Mouse (Mus musculus) heart, postnatal 14 days (tissue): ENCODE measurements around the gene Arrdc5. TPM values are rescaled to one million over a fixed set of nuclear protein-coding genes. Genes with fewer than 3 reads are reported as not detected.
"Not testable (repeated sequence)": the region's sequence is repeated elsewhere in the genome, so short reads cannot be mapped to it uniquely, and the experiment has no call there.

Experiments
- DNase-seq, 2 experiments: peaks; one replicate each; pipeline ENCODE4 v3.0.0; 2021 to 2022
- intact Hi-C: fragments of 180-260 bp; cut with DNase I; formaldehyde crosslinking; loops from one replicate; pipeline ENCODE4 v1.15.1; 2025
- total RNA-seq, 2 experiments: library from RNA; stranded (reverse); gene quantifications; 2 replicates each; pipeline ENCODE4 v1.2.3; 2021

Gene Arrdc5
- total RNA-seq, 2 experiments from 2014 or later, result 0.36 TPM; not detected in 1

GRCm38 (mm10) chr17:56258269-56258668, 41.8 kb downstream of the Arrdc5 start:
- intact Hi-C loops, result loop anchor here (10.0 kb wide), 1 partner anchor 303 kb away; the partner anchor contains the start of genes Ebi3 and Yju2
- not testable (repeated sequence) for DNase-seq

- intact Hi-C loops, result loop anchor here (10.0 kb wide), 1 partner anchor 303 kb away; the partner anchor contains the start of genes Ebi3 and Yju2
- DNase-seq, result no peak
Observed at GRCm38 (mm10) chr17:56257181-56257894, 42.7 kb downstream of the Arrdc5 start.

- intact Hi-C loops, result loop anchor here (10.0 kb wide), 1 partner anchor 302 kb away; the partner anchor contains the start of genes Ebi3 and Yju2
- peak; percentile 88 to 90 for DNase-seq
Observed at GRCm38 (mm10) chr17:56256239-56256881, 43.7 kb downstream of the Arrdc5 start, which contains the start of gene Fem1a. TSS of gene Fem1a (plus strand) at chr17:56256810.

GRCm38 (mm10) chr17:56255863-56256238, 44.2 kb downstream of the Arrdc5 start:
- intact Hi-C loops, result loop anchor here (1.0 to 10.0 kb wide), 3 partner anchors 59 to 301 kb away; partner anchors contain the start of genes Ebi3 and Yju2
- DNase-seq, result peak; percentile 99

- DNase-seq, result no peak
Observed at GRCm38 (mm10) chr17:56255429-56255828, 44.7 kb downstream of the Arrdc5 start.

GRCm38 (mm10) chr17:56254695-56255094, 45.4 kb downstream of the Arrdc5 start:
- intact Hi-C loops, result loop anchor here (1.0 to 10.0 kb wide), 3 partner anchors 58 to 300 kb away; partner anchors contain the start of genes Ebi3 and Yju2
- no peak for DNase-seq

More at GRCm38 (mm10) chr17:56255429-56255828, 44.7 kb downstream of the Arrdc5 start:
- intact Hi-C loops, result loop anchor here (1.0 to 10.0 kb wide), 3 partner anchors 59 to 301 kb away; partner anchors contain the start of genes Ebi3 and Yju2

GRCm38 (mm10) chr17:56251136-56251829, 48.8 kb downstream of the Arrdc5 start:
- DNase-seq, result peak; percentile 69 to 79
- intact Hi-C loops, result loop anchor here (10.0 kb wide), 1 partner anchor 296 kb away; the partner anchor contains the start of genes Ebi3 and Yju2

GRCm38 (mm10) chr17:56245608-56246007, 54.5 kb downstream of the Arrdc5 start:
- intact Hi-C loops, result no loop called here
- DNase-seq, result no peak

Other genes with a start within 250 kb of the Arrdc5 start
- gene Ubxn6, start 225.3 kb downstream of the Arrdc5 start, total RNA-seq, result 10 to 100 TPM; 46.9 to 50.5 TPM
- gene Hdgfl2, start 220.7 kb downstream of the Arrdc5 start, total RNA-seq, result 10 to 100 TPM; 37.3 to 39.8 TPM
- gene Plin4, start 190.5 kb downstream of the Arrdc5 start, total RNA-seq, result 100 to 1,000 TPM; 125 to 147 TPM
- 100 to 1,000 TPM; 154 to 166 TPM for gene Plin5, start 182.7 kb downstream of the Arrdc5 start, total RNA-seq
- gene Lrg1, start 178.3 kb downstream of the Arrdc5 start, total RNA-seq, result 10 to 100 TPM; 36.7 to 45.8 TPM
- 10 to 100 TPM; 14.5 to 14.7 TPM for gene Sema6b, start 159.9 kb downstream of the Arrdc5 start, total RNA-seq
- gene Tnfaip8l1, start 137.8 kb downstream of the Arrdc5 start, total RNA-seq, result 1 to 10 TPM; 3.5 to 5.1 TPM
- 10 to 100 TPM; 33.2 to 34.6 TPM for gene Mydgf, start 116.4 kb downstream of the Arrdc5 start, total RNA-seq
- gene Dpp9, start 81.4 kb downstream of the Arrdc5 start, total RNA-seq, result 10 to 100 TPM; 32.8 to 36.6 TPM
- gene Fem1a, start 43.5 kb downstream of the Arrdc5 start, total RNA-seq, result 10 to 100 TPM; 90.4 to 94.6 TPM
- 10 to 100 TPM in 1 of 2 experiments, 1 to 10 TPM in 1; 9.5 to 11.4 TPM for gene Ticam1, start 23.5 kb downstream of the Arrdc5 start, total RNA-seq
- gene Plin3, start 7.4 kb downstream of the Arrdc5 start, total RNA-seq, result 100 to 1,000 TPM; 115 to 133 TPM
- 10 to 100 TPM in 1 of 2 experiments, 1 to 10 TPM in 1; 4.8 to 12.2 TPM for gene Uhrf1, start 3.0 kb upstream of the Arrdc5 start, total RNA-seq
- gene Kdm4b, start 25.8 kb upstream of the Arrdc5 start, total RNA-seq, result 10 to 100 TPM; 44.3 to 44.9 TPM
- gene Ptprs, start 176.2 kb upstream of the Arrdc5 start, total RNA-seq, result 10 to 100 TPM; 60.3 to 64.8 TPM
- gene Znrf4, start 212.1 kb upstream of the Arrdc5 start, total RNA-seq, result not detected